Mouse (Mus musculus) c-Kit-positive CD71-negative TER-119-negative erythroid progenitor cells, embryonic 14.5 days (primary cell): ENCODE data around the gene Gpr176.

Experiments used
- DNase-seq: peaks from one replicate; pipeline ENCODE4 v3.0.0-alpha.2; 2013; ENCODE audit warnings: low read depth

Gene Gpr176

DNA sequence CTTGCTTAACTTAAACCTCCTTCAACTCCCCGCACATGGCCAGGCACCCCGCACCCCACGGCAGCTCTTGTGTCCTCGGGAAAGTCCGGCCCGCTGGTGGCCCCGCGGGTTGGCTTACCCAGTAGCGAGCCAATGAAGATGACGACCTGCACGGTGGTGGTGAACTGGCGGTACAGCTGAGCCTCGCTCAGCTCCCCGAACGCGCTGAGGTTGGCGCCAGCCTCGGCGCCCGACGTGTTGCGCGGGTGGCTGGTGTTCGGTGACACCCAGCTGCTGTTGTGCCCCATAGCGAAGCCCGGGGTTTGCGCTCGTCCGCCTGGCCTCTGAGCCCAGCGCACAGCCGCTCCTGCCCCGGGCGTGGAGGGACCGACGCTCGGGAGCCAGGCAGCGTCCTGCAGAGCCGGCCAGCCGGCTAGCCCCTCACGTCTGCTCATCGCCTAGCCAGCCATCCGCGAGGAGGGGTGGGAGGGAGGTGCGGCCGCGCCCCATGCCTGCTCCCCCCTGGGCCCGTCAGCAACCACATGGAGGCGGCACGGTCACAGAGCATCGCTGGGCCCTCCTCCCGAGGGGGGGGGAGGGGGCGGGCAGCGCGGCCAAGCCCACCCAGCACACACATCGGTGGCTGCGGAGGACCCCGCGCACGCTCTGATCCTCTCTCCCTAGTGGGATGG lies at the start of gene Gpr176:
Gene Gpr176, minus strand, starts transcription at position 519 of the 671 bp plus-strand sequence.
- no peak for DNase-seq

GRCm38 (mm10) chr2:118422385-118422784 lies 49.2 kb upstream of the Gpr176 start:
- DNase-seq = no peak

DNA sequence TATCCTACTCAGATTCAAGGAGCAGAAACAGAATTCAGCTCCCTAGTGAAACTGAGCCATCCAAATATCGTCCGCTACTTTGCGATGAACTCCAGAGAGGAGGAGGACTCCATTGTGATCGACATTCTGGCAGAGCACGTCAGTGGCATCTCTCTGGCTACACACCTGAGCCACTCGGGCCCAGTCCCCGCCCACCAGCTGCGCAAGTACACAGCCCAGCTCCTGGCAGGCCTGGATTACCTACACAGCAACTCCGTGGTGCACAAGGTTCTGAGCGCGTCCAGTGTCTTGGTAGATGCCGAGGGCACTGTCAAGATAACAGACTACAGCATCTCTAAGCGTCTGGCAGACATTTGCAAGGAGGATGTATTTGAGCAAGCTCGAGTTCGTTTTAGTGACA lies 48.7 kb upstream of the Gpr176 start:
- DNase-seq = no peak

- DNase-seq = no peak
Observed at GRCm38 (mm10) chr2:118418076-118418475, 44.9 kb upstream of the Gpr176 start.

DNA sequence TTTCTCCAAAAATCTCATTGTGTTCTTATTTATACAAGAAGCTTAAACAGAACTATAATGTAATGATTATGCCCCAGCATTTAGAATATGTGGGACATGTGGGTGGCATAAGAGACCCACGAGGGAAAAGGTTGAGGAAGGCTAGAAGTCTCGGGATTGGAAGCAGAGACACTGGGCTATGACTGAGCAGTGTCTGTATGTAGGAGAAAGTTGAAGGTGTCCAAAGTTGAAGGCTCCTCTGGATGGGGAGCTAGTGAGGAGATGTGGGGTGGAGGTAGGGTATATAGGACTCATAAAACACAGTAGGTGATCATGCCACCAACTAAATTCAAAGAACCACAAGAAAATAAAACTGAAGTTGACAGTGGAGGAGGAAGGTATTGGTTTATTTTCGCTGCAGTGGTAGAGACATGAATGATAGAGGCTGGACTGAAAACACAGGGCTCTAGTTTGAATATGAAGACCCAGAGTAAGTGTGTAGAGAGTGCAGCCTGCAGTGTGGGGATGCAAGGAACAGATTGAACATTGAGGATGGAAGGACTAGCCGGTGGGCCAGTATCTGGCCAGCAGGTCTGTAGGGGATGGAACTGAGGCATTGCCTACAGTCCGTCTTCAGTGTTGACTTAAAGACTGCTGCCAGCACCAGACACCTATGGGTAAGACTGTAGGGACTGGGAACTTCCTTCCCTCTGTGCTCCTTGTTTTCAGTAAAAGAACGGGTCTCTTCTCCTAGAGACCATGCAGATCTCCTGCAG lies 42.6 kb upstream of the Gpr176 start:
- DNase-seq = no peak

DNA sequence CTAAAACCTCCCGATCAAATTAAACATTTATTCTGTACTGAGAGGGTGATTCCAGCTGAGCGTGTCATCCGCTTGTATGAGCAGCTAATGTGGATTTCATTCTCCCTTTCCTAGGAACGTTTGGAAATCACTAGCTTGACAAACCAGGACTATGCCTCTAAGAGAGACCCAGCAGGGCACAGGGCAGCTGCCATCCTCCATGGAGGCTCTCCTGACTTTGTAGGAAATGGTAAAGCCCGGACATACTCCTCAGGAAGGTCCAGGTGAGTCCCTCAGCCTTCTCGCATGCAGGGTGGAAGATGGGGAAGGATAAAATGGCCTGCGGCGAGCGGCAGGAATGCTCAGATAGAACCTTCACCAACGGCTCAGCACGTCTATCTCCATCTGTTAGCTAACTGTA lies 39.6 kb upstream of the Gpr176 start:
- no peak for DNase-seq

DNA sequence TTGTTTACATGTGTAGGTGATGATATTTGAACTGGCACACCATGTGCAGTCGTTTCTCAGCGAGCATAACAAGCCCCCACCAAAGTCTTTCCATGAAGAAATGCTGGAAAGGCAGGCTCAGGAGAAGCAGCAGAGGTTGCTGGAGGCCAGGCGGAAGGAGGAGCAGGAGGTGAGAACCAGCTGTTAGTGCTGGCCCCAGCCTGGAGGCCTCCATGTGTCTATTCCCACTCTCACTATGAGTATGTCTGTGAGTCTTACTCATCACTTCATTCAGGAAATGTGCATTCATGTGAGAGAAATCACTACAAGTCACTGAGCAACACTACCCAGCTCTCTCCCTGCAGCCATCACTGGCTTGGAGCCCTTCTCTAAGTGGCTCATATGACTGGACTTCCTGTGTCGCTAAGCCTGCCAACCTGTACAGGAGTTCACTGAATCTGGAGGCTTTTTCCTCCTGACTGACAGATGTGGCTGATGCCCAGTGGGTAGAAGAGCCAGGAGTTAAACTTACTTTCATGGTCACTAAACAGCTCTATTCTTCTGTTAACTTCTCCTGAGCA lies 35.2 kb upstream of the Gpr176 start:
- DNase-seq = no peak

DNA sequence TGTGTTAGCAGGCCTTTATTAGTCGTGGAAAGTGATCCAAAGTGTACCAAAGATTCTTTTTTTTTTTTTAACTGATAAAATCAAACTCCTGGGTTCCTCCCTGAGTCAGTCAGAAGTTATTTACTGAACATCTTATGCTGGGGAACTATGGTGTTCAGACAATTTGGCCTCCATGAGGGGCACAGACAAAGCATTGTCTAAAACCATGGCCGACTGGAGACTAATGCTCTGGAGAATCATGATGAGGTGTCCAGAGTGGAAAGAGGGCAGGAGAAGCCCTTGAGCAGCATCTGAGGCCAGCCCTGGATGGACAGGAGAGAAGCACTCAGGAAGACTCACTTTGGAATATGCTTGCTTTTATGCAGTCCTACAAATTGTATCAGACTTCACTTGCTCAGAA lies 33.6 kb upstream of the Gpr176 start:
- no peak for DNase-seq

GRCm38 (mm10) chr2:118405568-118405967 lies 32.3 kb upstream of the Gpr176 start:
- no peak for DNase-seq

GRCm38 (mm10) chr2:118404336-118404735 lies 31.1 kb upstream of the Gpr176 start:
- no peak for DNase-seq

- no peak for DNase-seq
Observed at GRCm38 (mm10) chr2:118401834-118402727, 28.9 kb upstream of the Gpr176 start.

- no peak for DNase-seq
Observed at GRCm38 (mm10) chr2:118399751-118400150, 26.5 kb upstream of the Gpr176 start.

DNA sequence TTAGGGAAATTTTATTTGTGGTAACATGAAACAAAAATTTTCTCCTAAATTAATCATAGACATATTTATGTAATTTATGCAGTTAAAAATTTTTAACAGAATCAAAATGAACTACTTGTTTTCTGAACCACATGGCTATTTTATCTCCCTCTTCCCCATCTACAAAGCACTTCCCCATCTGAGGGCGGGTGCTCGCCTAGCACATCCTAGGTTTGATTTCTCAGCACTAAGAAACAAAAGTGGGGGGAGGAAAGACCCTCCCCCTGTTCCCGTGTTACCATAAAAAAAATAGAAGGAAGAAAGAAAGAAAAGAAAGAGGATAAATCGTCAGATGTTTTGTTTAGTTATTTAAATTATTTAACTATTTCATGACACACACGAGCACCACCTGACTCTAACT lies 18.0 kb upstream of the Gpr176 start:
- no peak for DNase-seq

DNA sequence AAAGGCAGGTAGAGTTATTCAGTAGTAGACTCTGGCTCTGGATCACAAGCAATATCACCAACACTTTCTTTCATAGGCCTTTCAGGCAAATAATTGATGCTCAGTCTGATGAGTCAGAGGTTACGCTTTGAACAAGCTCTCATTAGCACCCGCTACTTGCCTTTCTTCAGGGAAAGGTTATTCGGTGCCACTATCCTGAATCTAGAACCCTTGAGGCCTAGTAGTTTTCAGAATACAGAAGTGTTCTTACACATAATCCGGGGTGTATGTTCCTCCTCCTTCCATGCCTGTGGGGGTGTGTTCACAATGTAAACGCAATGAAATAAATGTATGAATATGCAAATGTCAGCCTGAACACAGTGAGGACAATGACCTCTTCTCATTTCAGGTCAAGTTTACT lies 16.9 kb upstream of the Gpr176 start:
- no peak for DNase-seq

GRCm38 (mm10) chr2:118389569-118389968 lies 16.4 kb upstream of the Gpr176 start:
- no peak for DNase-seq

GRCm38 (mm10) chr2:118388341-118389335 lies 15.4 kb upstream of the Gpr176 start, which contains the start of gene Eif2ak4:
TSS of gene Eif2ak4 (plus strand) at chr2:118388618.
- peak; percentile 99 for DNase-seq

DNA sequence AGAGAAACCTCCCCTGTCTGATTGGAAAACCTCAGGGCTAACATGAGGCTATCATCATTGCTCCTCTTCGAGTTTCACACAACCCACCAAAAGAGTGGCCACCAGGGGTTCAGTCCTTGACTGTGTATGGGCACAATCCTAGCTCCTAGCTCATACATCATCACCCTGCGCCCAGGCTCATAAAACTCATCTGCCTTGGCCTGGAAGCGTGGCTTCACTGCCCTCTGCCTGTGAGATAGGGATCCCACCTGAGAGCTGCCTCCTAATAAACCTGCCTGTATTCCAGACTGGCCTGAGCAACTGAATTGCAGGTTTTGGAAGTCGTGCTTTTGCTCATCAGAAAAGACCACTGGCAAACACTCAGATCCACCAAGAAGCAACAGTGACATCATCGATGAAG lies 10.2 kb upstream of the Gpr176 start:
- DNase-seq = no peak

GRCm38 (mm10) chr2:118379756-118380155 lies 6.5 kb upstream of the Gpr176 start:
- no peak for DNase-seq

DNA sequence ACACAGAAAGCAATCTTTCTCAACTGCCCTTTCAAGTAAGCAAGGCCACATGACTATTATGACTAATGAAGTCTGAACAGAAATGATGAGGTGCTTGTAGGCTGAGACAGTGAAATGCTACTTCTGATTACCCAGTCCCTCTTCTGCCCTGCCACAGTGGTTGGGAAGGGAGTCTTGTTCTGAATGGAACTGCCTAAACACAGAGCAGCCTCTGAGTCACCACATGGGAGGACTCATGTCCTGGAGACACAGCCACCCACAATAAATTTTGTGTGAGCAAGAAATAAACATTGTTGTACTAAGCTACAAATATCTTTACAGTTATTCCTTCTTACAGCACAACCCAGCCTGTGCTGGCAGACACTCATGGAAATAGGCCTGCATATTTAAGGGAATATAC lies 2.7 kb upstream of the Gpr176 start:
- no peak for DNase-seq

DNA sequence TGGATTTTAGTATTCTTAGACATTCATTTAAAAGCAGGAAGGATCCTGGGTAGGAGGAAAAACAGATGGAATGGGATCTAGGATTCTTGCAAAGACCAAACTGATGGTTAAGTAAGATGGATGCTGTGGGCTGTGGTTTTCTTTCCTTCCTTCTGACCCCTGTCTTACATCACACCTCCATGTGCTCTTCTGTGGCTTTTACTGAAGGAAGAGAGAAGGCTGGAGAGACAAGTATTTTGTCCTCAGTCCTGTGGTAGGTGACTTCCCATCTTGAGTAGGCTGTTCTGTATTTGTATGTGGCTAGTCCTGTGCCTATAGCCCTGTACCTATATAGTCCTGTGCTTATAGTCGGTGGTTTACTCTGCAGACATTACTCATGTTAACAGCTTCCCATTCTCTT lies 2.3 kb upstream of the Gpr176 start:
- DNase-seq = no peak
